Mouse (Mus musculus) heart, adult 2 months (tissue): ENCODE results near the gene Vps72.

Experiments used
- EP300 ChIP-seq: fragments of 200-500 bp; IDR thresholded peaks from 2 replicates; pipeline ENCODE4 v1.6.1; 2011; ENCODE audit warnings: low read depth, low read length, control low read depth; ENCODE audit not compliant: insufficient read depth
- POLR2A ChIP-seq: fragments of 200-500 bp; IDR thresholded peaks from 2 replicates; pipeline ENCODE4 v1.6.1; 2011; ENCODE audit warnings: mild to moderate bottlenecking, low read depth, low read length, control low read depth; ENCODE audit not compliant: insufficient read depth

GRCm38 (mm10) chr3:95153874-95154273 lies 43.1 kb downstream of the Vps72 start:
- TF ChIP-seq POLR2A: no peak
- TF ChIP-seq EP300: no peak
